Mouse (Mus musculus) lung, postnatal 36 days (tissue): ENCODE measurements around the gene Fkbp2.
"Not testable (repeated sequence)": the region's sequence is repeated elsewhere in the genome, so short reads cannot be mapped to it uniquely, and the experiment has no call there.

ENCODE experiments used
- DNase-seq: peaks from one replicate; pipeline ENCODE4 v3.0.0; 2022; ENCODE audit warnings: mixed read lengths

The Fkbp2 gene

GRCm38 (mm10) chr19:6980381-6981093, at the start of gene Fkbp2:
Gene Fkbp2 (minus strand): TSS chr19:6980501.
- DNase-seq: peak; percentile 99

DNA sequence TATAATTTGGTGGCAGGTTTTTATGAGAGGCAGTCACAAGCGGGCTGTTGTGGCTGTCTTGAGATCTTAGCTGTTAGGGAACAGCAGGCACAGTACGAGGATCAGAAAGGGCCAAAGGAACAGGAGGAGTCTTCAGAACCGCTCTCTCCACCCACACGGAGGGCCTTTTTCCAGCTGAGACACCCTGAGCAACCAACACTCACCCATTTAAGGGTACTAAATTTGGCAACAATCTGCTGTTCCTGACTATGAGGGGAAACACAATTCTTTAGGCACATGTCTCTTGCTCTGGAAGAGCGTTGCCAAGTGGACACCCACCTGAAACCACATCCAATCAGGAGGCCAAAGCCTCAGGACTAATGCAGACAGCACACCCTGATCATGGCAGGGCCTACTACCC, 49.2 kb upstream of the Fkbp2 start:
- no peak for DNase-seq

DNA sequence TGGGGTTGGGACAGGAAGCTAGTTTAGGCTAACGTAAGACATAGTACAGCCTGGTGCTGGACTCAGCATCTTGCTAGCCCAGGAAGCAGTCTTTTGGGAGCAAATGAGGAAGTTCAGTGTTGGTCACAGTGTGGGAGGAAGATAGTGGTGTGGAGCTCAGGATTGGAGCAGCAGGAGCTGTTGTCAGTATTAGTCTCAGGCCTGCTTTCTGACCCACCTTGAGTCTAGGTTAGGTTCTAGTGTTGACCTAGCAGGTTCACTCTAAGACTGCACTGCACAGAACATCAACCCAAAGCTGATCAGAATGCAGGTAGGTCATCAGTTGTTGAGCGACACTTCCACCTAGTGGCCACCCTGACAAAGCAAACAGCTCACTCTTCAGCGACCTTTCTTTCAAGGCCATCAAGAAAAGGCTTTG, 39.9 kb upstream of the Fkbp2 start:
- DNase-seq: peak; percentile 80

DNA sequence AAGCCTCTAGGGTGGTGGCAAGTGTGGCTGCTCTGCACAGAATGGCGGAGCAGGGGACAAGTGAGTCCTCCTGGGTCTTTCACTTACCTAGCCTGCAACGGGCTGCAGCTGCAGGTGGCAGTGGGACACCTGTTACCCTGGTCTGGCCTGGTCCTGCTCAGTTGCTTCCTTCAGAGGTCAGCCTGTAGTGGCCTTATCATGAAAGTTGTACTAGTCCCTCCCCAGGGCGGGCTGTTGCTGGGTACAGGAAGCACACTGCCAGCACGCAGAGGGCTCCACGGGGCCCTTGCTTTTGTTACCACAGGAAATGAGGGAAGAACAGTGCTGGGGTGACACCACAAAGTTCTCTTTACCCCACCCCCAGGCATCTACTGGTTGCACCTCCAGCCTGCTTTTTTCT, 38.9 kb upstream of the Fkbp2 start, which contains the start of gene Fermt3:
Gene Fermt3, minus strand, starts transcription at position 279 of the 400 bp plus-strand sequence.
- DNase-seq: peak; percentile 86

DNA sequence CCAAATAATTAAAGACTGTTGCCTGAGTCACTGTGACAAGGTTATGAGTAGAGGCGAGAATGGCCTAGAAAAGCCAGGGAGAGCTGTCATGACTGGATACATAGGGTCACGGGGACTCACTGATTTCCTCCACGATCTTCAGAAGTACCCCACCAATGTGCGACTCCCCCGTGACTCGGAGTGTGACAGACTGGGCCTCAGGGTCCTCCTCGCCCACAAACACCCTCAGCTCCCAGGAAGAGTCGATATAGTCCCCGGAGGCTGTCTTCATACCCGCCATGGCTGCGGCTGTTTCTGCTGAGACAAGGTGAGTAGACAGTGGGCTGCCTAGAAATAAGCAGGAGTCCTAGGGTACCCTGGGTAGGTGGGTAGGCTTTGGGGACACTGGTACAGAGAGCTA, 38.2 kb upstream of the Fkbp2 start:
- no peak for DNase-seq

DNA sequence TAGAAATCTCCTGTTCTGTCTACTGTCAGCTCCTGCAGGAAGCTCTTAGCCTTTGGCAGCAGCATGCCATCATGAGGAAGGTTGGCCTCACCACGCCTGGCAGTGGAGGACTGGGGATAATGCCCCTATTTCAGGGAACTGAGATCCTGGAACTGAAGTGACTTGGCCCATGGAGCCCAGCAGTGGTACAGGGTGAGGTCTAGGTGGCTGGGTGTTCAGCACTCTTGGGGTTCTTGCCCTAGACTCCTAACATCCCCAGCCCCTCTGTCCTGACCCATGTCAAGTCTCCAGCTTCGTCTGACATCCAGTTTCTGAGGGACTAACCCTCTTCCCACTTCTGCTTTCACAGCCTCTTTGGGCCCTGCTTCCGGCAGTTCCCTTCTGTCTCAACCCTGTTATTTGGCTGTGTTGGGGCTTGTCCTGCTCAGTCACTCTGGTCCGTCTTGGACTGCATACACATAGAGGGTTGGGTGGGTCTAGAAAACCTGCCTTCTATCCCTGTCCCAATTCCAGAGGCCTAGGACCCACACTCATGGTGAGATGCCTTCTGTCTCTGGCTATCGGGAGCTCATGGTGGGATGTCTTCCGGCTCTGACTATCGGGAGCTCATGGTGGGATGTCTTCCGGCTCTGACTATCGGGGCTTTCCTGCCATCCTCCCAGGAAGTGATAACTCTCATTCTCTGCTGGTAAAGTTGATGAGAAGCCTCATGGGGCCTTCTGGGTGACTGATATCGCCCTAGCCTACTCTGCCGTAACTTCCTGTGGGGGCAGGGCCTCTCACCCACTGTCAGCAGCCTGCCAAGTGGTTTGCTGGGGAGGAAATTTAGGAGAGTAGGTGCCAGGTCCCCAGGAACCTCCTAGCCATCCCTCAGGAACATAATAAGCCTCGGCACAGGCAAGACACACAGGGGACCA, 37.5 kb upstream of the Fkbp2 start:
- peak; percentile 45 for DNase-seq

DNA sequence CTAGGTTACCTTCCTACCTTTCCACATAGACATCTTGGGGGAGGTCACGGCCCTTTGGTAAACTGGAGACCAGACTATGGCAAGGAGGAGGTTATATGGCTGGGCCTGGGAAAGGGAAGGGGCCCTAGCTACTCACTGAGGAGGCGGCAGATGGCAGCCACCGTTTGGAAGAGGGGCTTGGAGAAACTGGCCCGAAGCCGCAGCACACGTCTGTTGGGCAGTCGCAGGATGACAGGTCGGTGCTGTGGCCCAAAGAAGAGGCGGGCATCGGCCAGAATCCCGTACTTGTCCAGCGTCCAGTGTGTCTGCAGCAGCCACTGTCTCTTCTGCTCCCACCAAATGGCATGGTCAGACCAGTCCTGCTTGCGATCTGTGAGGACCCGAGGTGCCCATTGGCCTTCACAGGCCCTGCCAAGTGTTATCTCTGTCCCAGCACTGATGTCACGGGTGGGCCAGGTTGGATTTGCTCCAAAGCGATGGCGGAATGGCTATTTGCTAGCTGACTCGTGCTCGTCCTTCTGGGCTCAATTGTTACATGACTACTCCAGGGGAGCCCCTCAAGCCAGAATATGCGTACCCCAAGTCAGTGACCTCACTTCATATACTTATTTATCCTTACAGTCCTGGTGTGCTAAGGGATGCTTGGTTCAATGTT, 34.3 kb upstream of the Fkbp2 start:
- no peak for DNase-seq

GRCm38 (mm10) chr19:7013984-7014383, 33.7 kb upstream of the Fkbp2 start:
- DNase-seq: no peak

GRCm38 (mm10) chr19:7012426-7012825, 32.1 kb upstream of the Fkbp2 start:
- DNase-seq: no peak

GRCm38 (mm10) chr19:7006892-7007593, 26.7 kb upstream of the Fkbp2 start:
- DNase-seq: no peak

DNA sequence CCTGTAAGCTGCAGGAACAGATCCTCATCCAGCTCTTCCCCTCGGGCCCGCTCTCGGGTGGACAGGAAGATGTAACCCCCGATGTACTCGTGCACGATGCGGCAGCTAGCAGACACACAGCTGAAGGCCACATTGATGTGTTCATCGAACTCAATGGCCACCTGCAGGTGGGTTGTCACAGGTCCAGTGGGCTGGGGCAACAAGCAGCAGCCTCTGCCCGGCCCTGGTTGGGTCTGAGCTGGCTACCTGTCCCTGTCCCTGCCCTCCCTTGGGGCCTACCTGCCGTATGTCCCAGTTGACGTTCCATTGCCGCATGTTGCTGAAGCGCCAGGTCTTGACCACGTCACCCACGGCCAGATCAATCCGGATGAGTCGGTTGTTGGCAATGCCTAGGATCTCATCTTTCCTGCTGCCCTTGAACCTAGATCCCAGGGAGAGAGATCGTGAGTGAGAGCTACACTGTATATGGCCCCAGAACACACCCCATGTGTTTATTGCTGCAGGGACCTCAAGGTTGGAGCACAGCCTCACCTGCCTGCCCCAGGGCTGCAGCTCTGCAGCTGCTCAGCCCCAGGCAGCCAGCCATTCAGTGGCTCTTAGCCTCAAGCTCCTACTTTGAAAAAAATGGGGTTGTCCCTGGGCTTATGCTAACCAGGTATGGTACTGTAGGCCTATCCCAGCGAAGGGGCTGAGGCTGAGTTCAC, 19.2 kb upstream of the Fkbp2 start:
- DNase-seq: no peak

DNA sequence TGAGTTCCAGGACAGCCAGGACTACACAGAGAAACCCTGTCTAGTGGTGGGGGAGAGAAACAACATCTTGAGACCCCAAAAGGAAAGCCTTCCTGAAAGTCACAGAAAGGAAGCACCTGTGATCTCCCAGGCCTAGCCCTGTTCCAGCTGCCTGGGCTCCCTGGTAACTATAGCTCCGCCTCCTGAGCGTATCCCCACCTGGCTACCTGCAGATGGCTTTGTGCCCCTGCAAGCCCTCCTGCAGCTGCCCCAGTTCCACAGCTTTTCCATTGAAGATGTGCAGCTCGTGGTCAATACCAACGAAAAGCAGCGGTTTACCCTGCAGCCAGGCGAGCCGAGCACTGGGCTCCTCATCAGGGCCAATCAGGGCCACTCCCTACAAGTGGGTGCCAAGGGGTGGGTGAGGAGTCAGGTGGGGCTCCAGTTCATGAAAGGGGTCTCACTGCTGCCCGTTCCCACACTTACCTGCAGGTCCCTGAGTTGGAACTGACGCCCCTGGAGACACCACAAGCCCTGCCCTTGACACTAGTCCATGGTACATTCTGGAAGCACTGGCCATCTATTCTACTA, 17.5 kb upstream of the Fkbp2 start:
- DNase-seq: no peak

- DNase-seq: peak; percentile 96
These were observed 15.7 kb upstream of the Fkbp2 start, which contains the start of the genes Nudt22 and Trpt1 for GRCm38 (mm10) chr19:6996006-6996405. Gene Nudt22 (minus strand): TSS chr19:6996117. Gene Trpt1 (plus strand): TSS chr19:6996131.

GRCm38 (mm10) chr19:6995255-6995991, 15.1 kb upstream of the Fkbp2 start:
- no peak for DNase-seq

- DNase-seq: no peak
These were observed 14.2 kb upstream of the Fkbp2 start for GRCm38 (mm10) chr19:6994489-6994888.

- DNase-seq: no peak
These were observed 13.7 kb upstream of the Fkbp2 start for GRCm38 (mm10) chr19:6994002-6994401.

- DNase-seq: no peak
These were observed 12.9 kb upstream of the Fkbp2 start for GRCm38 (mm10) chr19:6993011-6993770.

- DNase-seq: peak; percentile 99
These were observed 11.9 kb upstream of the Fkbp2 start, which contains the start of gene Dnajc4 for GRCm38 (mm10) chr19:6992011-6992858. Gene Dnajc4 (minus strand): TSS chr19:6992572.

GRCm38 (mm10) chr19:6991166-6991565, 10.9 kb upstream of the Fkbp2 start:
- not testable (repeated sequence) for DNase-seq
